Mouse (Mus musculus) intestine, embryonic 14.5 days (tissue): ENCODE data around the gene Gm19402. TPM values are rescaled to one million over a fixed set of nuclear protein-coding genes. Genes with fewer than 3 reads are reported as not detected.
A peak's percentile ranks its signal among the peaks of the same experiment; 100 is the strongest.
"Not testable (repeated sequence)": the region's sequence is repeated elsewhere in the genome, so short reads cannot be mapped to it uniquely, and the experiment has no call there.

ENCODE experiments used
- ATAC-seq: fragments of 200-750 bp; cut with Nextera tagmentation; replicated peaks from 2 replicates; pipeline ENCODE4 v1.8.0; 2017; ENCODE audit warnings: low read depth, moderate number of reproducible peaks, moderate TSS enrichment, moderate library complexity; ENCODE audit not compliant: low FRiP score, low TSS enrichment
- DNase-seq: peaks from one replicate; pipeline ENCODE4 v3.0.0-alpha.2; 2018; ENCODE audit warnings: low spot score
- H3K27ac ChIP-seq: fragments of 300-500 bp; sonication (generic); 2 replicates; pipeline ENCODE4 v1.5.1; 2014; ENCODE audit warnings: low read depth, mild to moderate bottlenecking, control low read depth
- H3K27me3 ChIP-seq: fragments of 300-500 bp; sonication (generic); replicated peaks from 2 replicates; pipeline ENCODE4 v1.6.1; 2014; ENCODE audit warnings: low read length, control low read depth; ENCODE audit not compliant: control insufficient read depth, insufficient read depth
- H3K36me3 ChIP-seq: fragments of 300-500 bp; sonication (generic); 2 replicates; pipeline ENCODE4 v1.6.1; 2014; ENCODE audit warnings: low read length, control low read depth; ENCODE audit not compliant: control insufficient read depth, insufficient read depth
- H3K4me1 ChIP-seq: fragments of 300-500 bp; sonication (generic); replicated peaks from 2 replicates; pipeline ENCODE4 v1.6.1; 2014; ENCODE audit warnings: low read length, control low read depth, mixed read lengths; ENCODE audit not compliant: control insufficient read depth, insufficient read depth
- H3K4me2 ChIP-seq: fragments of 300-500 bp; sonication (generic); 2 replicates; pipeline ENCODE4 v1.6.1; 2014; ENCODE audit warnings: low read length
- H3K4me3 ChIP-seq: fragments of 300-500 bp; sonication (generic); 2 replicates; pipeline ENCODE4 v1.5.1; 2014; ENCODE audit warnings: low read depth, low read length, control low read depth, mixed read lengths
- H3K9ac ChIP-seq: fragments of 300-500 bp; sonication (generic); 2 replicates; pipeline ENCODE4 v1.6.1; 2014; ENCODE audit warnings: mild to moderate bottlenecking, low read length
- H3K9me3 ChIP-seq: fragments of 300-500 bp; sonication (generic); 2 replicates; pipeline ENCODE4 v1.6.1; 2016; ENCODE audit warnings: low read length, control low read depth; ENCODE audit not compliant: control insufficient read depth
- WGBS: fragments of 180-500 bp; shearing (Covaris S2); extraction: QIAGEN DNeasy Blood & Tissue Kit; methylation state at CpG from one replicate; pipeline ENCODE4 v1.1.7; 2014; 5-methylcytosine and 5-hydroxymethylcytosine counted together
- polyA plus RNA-seq: library from polyadenylated mRNA; unstranded; fragments of >200 nt; fragmentation: Nextera tagmentation; extraction: Ambion mirVana; gene quantifications from 2 replicates; pipeline ENCODE4 v1.2.1, GENCODE M21; 2014

Gm19402 gene
- polyA plus RNA-seq, 1 experiment from 2014 or later: not detected

GRCm38 (mm10) chr10:77713734-77714133 is 23.2 kb upstream of the Gm19402 start:
- no peaks in the 10 kb centered on the region for H3K36me3 ChIP-seq
- H3K9ac ChIP-seq: no peak overlapping the region

GRCm38 (mm10) chr10:77711157-77711556 is 20.6 kb upstream of the Gm19402 start, which contains the start of gene Gm10024:
TSS of gene Gm10024 (plus strand) at chr10:77711457.
- DNase-seq, H3K4me3 ChIP-seq, H3K9me3 ChIP-seq, H3K9ac ChIP-seq, H3K4me2 ChIP-seq, H3K4me1 ChIP-seq, H3K27me3 ChIP-seq, ATAC-seq, H3K36me3 ChIP-seq, H3K27ac ChIP-seq: not testable (repeated sequence)

More at GRCm38 (mm10) chr10:77713734-77714133, 23.2 kb upstream of the Gm19402 start:
- ATAC-seq: no peak
- no peaks in the 10 kb centered on the region for H3K27me3 ChIP-seq
- H3K4me2 ChIP-seq: no peak overlapping the region
- no peak overlapping the region for H3K27ac ChIP-seq
- DNase-seq: no peak
- no peak overlapping the region for H3K4me3 ChIP-seq
- 0 out of 2 replicates have a peak, but pooled peaks cover 4% of the 10 kb centered on the region for H3K9me3 ChIP-seq
- H3K4me1 ChIP-seq: no peaks in the 10 kb centered on the region
- WGBS: 65% methylated on average over 4 of the region's 4 CpGs

- 89% methylated on average over 3 of the region's 3 CpGs for WGBS
- Histone ChIP-seq H3K9me3 (0 out of 2 replicates have a peak, but pooled peaks cover 4% of the 10 kb centered on the region), H3K9ac (no peak overlapping the region), H3K4me1 (no peaks in the 10 kb centered on the region), H3K4me2 (no peak overlapping the region), H3K27me3 (no peaks in the 10 kb centered on the region), H3K36me3 (no peaks in the 10 kb centered on the region), H3K4me3 (no peak overlapping the region), H3K27ac (no peak overlapping the region)
- DNase-seq (no peak), ATAC-seq (no peak)
Measured at GRCm38 (mm10) chr10:77709831-77710230, 19.3 kb upstream of the Gm19402 start.

- no peak within 1 kb of the TSS for H3K9ac ChIP-seq
- no peak for DNase-seq
- ATAC-seq: no peak
- H3K27me3 ChIP-seq: no peaks in the 10 kb centered on the region
- H3K36me3 ChIP-seq: no peaks in the 10 kb centered on the region
- H3K4me1 ChIP-seq: no peaks in the 10 kb centered on the region
- H3K4me2 ChIP-seq: no peak within 1 kb of the TSS
- H3K27ac ChIP-seq: no peak within 1 kb of the TSS
- H3K4me3 ChIP-seq: no peak within 1 kb of the TSS
- whole genome bisulfite sequencing: 91% methylated on average over 1 of the region's 1 CpGs
- peaks cover 10% of the 10 kb centered on the region; the same call in 1 of the 2 replicates for H3K9me3 ChIP-seq
Measured at GRCm38 (mm10) chr10:77706326-77706725, 15.8 kb upstream of the Gm19402 start, which contains the start of gene Gm10272. TSS of gene Gm10272 (plus strand) at chr10:77706626.

- ATAC-seq (no peak), DNase-seq (no peak)
- 49% methylated on average over 4 of the region's 4 CpGs for WGBS
- no peak within 1 kb of the TSS for H3K9ac ChIP-seq
- no peak within 1 kb of the TSS for H3K27ac ChIP-seq
- H3K4me3 ChIP-seq: no peak within 1 kb of the TSS
- no peak within 1 kb of the TSS for H3K4me2 ChIP-seq
- no peaks in the 10 kb centered on the region for H3K9me3 ChIP-seq
- no peaks in the 10 kb centered on the region for H3K27me3 ChIP-seq
- no peaks in the 10 kb centered on the region for H3K4me1 ChIP-seq
- no peaks in the 10 kb centered on the region for H3K36me3 ChIP-seq
Measured at GRCm38 (mm10) chr10:77697133-77697532, 6.6 kb upstream of the Gm19402 start, which contains the start of gene Gm9508. TSS of gene Gm9508 (minus strand) at chr10:77697233.

- Histone ChIP-seq H3K4me2 (no peak overlapping the region), H3K9ac (no peak overlapping the region), H3K27me3 (peaks cover 36% of the 10 kb centered on the region), H3K4me3 (no peak overlapping the region), H3K36me3 (no peaks in the 10 kb centered on the region), H3K9me3 (no peaks in the 10 kb centered on the region), H3K27ac (no peak overlapping the region), H3K4me1 (no peaks in the 10 kb centered on the region)
- ATAC-seq (no peak), DNase-seq (no peak)
- WGBS: 25% methylated on average over 10 of the region's 10 CpGs
Measured at GRCm38 (mm10) chr10:77687021-77687420, 3.5 kb downstream of the Gm19402 start.

- H3K36me3 ChIP-seq: no peaks in the 10 kb centered on the region
- ATAC-seq: peak; percentile 78
- no peak within 1 kb of the TSS; the same call in 1 of the 2 replicates for H3K4me2 ChIP-seq
- H3K4me1 ChIP-seq: no peaks in the 10 kb centered on the region
- no peak within 1 kb of the TSS for H3K27ac ChIP-seq
- H3K9me3 ChIP-seq: no peaks in the 10 kb centered on the region
- H3K27me3 ChIP-seq: peaks cover 36% of the 10 kb centered on the region
- DNase-seq: peak; percentile 60
- no peak within 1 kb of the TSS for H3K4me3 ChIP-seq
- H3K9ac ChIP-seq: no peak within 1 kb of the TSS
- 4% methylated on average over 22 of the region's 22 CpGs for WGBS
Measured at GRCm38 (mm10) chr10:77685895-77686664, 4.5 kb downstream of the Gm19402 start, which contains the start of gene Tspear. TSS of gene Tspear (plus strand) at chr10:77686569.

- no peaks in the 10 kb centered on the region for H3K4me1 ChIP-seq
- 32% methylated on average over 8 of the region's 8 CpGs for WGBS
- DNase-seq: no peak
- peaks cover 36% of the 10 kb centered on the region for H3K27me3 ChIP-seq
- H3K9me3 ChIP-seq: no peaks in the 10 kb centered on the region
- no peak overlapping the region for H3K4me3 ChIP-seq
- H3K9ac ChIP-seq: no peak overlapping the region
- H3K27ac ChIP-seq: no peak overlapping the region
- H3K36me3 ChIP-seq: no peaks in the 10 kb centered on the region
- no peak overlapping the region for H3K4me2 ChIP-seq
- ATAC-seq: no peak
Measured at GRCm38 (mm10) chr10:77684181-77684580, 6.4 kb downstream of the Gm19402 start.
